Mouse (Mus musculus): ENCODE results near the gene Dusp12.

The Dusp12 gene

DNA sequence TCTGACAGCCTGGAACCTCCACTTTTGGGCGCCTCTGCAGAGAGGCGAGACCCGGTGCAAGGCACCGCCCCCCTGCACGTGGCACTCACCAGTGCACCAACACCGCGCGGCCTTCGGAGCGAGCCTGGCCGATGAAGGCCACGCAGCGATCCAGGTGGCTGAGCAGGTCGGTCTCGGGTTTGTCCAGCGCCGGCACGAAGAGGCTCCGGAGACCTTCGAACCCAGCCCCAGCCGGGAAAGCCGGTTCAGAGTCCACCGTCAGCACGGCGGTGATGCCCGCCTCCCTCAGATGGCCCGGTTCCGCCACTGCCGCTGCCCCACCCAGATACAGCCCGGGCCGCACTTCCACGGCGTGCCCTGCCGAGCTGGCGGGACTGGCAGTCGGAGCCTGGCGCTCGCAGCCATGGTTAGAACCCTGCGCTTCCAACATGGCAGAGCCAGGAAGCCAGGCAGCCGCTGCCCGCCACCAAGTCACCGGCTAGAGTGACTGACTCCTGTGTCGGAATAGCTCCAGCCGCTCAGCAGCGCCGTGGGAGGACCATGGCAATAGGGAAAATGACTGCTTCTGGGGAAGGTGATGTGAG is at the start of gene Dusp12, which contains the start of gene Gm26620:
Gene Dusp12 (minus strand): TSS at position 563 of the 584 bp plus-strand sequence.
Gene Gm26620 (plus strand): TSS at position 88 of the 584 bp plus-strand sequence.
- peak; percentile 87 for DNase-seq

DNA sequence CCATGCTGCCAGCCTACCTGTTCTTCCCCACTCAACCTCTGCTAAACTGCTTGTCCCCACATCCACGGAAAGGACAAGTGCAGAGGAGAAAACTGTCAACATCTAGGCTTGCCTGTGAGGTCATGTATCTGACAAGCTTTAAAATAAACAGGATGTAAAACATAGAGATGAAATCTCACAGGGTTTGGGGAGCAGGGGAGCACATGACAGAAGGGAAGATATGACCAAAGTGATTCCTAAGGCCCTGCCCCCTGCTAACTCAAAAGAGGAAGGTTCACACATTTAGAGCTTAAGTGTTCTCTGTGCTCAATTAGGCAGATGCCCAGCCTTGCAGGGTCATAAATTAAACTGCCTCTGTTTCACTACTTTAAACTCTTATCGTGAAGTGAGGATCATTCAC is 49.0 kb upstream of the Dusp12 start:
- DNase-seq, result no peak

DNA sequence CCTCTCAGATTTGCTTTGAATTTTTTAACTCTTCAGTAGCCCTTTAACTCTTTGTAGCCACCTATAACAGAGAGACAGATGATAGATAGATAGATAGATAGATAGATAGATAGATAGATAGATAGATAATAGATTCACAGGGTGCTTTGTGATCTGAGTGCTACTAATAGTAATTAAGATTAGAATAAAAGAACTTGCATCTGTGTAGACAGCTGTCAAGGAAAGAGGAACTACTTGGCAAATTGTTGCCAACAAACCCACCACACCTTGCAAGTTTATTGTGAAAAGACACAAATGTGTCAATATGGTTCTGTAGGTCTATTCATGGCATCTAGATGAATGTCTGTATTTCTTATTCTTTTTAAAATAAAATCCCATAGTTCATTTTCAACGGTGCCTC is 48.6 kb upstream of the Dusp12 start:
- DNase-seq, result no peak

DNA sequence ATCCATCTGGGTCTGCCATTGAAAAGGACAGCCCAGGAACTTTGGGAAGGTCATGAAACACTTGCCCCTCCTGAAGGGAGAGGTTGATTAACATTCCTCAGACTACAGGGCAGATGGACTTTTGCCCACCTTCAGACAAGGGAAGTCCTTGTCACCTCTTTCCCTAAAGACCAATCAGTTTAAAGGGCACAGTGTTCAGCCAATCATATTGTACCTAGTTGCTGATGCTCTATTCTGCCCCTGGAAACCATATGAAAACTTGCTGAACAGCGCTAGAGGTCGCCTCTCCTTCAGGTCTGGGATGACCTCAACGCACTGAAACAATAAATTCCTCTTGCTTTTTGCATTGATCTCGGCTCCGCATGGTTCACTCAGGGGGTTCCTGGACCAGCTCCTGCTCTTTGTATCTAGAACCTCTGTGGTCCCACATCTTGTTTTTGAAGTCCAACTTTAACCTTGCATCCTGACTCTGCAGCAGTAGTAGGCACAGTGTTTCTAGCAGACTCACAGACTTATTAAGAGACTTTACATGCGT is 48.1 kb upstream of the Dusp12 start:
- DNase-seq, result no peak

DNA sequence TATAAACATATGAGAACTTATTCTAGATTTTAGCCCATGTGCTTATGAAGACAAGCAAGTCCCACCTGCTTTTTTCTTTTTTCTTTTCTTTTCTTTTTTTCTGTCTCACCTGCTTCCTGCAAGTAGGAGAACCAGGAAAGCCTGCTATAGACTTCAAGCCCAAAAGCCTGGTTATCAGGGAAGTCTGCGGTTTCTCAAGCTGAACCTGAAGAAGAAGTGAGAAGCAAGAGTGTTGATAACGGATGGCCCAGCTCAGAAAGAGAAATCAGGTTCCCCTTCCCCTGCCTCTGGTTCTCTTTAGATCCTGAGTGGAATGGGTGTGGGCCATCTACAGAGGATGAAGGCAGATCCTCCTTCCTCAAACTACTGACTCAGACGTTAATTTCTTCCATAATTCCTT is 46.7 kb upstream of the Dusp12 start:
- no peak for DNase-seq

DNA sequence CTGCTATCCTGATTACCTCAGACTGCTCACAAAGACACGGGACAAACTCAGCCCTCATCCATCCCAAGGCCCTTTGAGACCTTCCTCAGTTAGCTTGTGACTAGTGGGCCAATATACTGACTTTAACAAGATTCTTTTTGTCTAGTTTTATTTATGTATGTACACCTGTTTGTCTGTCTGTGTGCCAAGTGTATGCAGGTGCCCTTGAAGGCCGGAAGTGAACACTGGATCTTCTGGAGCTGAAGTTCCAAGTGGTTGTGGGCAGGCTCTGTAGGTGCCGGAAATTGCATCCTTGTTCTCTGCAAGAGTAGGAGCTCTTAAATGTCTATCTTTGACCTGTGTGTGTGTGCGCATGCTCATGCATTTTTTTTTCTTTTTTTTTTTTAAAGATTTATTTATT is 43.9 kb upstream of the Dusp12 start:
- DNase-seq, result no peak

DNA sequence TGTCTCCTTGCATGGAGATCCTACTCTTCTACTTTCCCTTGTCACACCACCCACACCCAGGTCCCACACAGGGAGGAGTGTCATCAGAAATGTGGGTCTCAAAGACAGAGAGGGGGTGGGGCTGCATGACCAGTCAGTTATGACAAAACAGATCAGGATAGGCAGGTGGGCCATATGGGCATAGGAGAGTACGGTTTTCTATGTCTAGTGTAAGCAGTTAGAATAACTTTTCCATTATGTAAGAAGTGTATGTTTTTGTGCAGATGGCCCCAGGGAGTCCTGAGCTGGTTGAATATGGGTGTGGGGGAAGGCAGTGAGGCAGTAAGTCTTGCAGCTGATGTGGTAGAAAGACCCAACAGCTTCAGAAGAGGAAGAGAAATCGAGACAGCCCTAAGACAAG is 43.1 kb upstream of the Dusp12 start:
- no peak for DNase-seq

DNA sequence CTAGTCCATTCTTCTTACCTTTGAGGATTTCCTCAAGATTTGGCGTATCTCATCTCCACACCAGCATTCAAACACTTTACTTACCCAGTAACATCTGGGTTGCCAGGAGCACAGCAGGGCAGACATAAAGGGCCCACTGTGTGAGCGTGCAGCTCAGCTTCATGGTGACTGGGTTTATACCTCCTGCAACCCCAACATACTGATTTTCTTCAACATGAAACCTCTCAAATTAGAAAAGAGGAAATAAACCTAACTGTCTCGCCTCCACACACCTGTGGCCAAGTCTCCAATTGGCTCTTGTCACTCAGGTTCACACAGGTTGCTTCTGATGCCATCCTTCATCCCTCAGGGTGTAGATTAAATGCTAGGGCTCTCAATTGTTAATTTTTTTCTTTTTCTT is 42.0 kb upstream of the Dusp12 start, which contains the start of gene Fcrla:
Gene Fcrla (minus strand): TSS at position 206 of the 400 bp plus-strand sequence.
- no peak for DNase-seq

DNA sequence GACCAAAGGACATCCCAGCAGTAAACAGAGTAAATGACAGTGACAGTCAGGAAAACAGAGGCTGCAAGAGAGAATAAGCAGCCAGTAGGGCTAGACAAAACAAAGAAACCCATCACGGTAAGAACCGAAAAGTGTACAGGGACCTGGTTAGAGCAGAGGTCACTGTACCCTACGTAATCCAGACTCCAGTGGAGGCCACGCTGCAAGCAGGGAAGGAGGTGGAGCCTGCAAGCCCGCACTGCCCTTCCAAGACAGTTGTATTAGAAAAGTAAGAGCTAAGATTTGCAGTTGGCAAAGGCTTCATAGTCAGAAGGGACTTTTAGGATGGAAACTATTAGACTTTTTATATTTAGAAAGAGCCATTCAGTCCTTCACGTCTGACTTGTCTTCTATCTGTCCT is 41.6 kb upstream of the Dusp12 start:
- DNase-seq, result no peak

DNA sequence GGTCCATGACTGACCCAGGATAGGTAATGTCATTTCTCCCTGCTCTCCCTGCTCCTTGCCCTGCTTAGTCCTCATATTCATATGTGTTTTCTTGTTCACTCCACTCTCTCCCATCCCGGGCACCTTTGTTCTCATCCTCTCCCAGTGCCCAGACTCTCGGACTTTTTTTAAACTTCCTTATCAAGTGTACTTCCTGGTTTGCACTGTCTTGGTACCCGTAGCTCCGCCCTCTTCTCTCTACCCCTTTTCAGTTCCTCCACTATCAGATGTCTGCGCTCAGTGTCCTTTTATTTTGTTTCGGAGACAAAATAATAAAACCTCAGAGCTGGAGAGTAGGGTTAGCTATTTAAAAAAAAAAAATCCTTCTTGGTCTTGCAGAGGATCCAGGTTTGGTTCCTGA is 39.1 kb upstream of the Dusp12 start:
- DNase-seq, result peak; percentile 45

DNA sequence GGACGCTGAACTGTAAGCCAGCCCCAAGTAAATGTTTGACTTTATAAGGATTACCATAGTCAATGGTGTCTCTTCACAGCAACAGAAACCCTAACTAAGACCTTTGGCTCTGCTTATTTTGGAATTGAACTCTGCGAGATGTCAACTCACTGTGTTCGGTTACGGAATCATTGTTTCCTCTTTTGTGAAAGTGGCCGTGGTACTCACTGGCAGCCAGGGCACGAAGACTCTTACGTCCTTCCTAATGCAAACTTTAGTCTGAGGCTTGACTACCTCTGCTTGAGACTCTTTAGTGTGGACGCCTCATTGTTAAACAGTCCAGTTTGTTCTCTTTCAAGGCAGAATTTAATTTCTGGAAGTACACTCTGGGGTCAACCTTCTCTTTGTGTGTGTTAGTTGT is 34.0 kb upstream of the Dusp12 start:
- DNase-seq, result no peak

DNA sequence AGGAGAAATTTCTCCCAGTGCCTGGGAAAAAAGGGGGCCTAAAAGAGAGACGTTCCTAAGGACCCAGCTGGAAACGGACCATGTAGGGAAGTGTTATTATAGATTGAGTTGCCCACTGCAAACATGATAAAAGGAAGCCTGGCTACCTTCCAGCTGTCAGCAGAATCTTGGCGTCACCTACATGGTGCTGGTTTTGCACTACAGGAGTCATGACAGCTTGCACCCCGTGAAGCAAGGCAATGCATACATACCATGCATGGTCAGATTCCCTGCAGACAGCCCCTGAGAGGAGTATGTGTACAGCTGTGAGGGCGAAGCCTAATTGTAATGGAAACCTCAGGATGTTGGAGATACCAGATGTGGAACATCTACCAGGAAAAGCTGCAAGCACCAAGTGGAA is 30.3 kb upstream of the Dusp12 start:
- DNase-seq, result no peak

DNA sequence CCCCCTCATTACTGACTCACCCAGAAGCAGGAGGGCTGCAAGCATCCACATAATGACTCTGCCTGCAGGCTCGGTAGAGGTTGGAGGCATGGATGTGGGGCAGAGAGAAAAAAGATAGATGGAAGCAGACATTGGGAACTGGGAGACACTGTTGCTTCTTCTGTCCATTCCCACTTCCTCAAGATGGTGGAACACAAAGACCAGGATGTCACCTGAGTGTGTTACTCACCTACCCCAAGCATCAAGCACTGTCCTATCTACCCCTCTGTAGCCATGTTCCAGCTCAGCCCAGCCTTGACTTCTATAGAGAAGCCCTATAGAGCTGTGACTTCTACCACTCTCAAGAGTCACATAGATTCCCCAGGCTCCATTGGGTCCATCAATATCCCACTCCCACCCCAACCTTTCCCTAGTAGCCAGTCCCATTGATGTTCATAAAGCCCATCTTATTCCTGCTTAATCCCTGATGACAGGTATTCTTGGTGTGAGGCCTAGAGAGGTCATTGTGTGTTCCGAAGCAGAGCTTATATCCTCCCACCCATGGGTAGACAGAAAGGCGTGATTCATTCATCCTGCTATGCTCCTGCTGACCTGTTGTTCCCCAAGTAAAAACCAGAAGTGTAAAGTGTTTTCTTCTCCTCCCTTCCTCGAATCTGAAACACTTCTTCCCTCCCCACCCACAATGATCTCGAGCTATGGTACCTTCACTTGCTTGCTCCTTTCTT is 27.7 kb upstream of the Dusp12 start, which contains the start of gene Fcrlb:
Gene Fcrlb (minus strand): TSS at position 51 of the 725 bp plus-strand sequence.
- no peak for DNase-seq

DNA sequence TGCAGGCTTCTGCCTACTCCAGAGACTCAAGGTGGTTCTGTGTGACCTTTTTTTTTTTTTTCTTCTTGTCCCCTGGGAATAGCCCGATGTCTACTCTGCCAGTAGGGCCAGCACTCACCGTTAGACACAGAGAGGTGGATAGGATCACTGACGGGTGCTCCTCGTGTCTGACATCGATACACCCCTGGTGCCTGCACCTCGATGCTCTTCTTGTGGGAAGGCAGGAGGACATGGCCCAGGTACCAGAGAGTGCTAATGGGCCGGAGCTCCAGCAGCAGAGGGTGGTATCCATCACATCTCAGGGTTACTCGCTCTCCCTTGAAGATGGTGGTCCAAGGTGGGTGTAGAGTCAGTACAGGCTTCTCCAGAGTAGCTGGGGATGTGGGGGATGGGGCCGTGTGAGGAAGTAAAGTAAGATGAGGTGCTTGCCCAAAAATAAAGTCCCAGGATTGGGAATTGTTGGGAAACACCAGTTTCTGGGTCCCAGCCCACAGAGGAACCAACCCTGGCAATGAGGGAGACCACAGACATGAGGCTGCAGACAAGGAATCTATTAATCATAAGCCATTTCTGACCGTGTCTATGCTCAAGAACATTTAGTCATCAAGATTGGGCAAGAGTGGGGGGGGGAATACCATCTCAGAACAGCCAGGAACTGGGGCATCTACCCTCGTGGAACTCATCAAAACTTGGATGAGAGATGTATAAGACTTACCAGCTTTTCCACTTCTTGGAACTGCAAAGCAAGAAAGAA is 26.7 kb upstream of the Dusp12 start:
- DNase-seq, result no peak

DNA sequence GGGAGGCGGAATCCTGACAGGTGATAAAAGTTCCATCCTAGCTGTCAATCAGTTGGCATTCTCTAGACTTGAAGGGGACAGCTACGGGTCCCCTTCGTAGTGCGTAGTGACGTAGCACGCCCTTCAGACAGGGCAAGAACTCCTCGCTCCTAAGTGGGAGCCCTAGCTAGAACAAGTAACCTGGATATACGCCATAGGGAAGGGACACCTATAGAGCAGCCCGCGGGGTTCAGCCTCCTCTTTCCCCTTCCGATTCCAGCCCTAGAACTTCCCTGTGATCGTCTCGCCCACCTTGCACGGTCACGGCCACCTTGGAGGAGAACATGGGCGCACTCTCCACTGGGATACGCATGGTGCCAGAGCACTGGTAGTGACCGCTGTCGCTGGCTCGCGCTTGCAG is 23.0 kb upstream of the Dusp12 start:
- no peak for DNase-seq

DNA sequence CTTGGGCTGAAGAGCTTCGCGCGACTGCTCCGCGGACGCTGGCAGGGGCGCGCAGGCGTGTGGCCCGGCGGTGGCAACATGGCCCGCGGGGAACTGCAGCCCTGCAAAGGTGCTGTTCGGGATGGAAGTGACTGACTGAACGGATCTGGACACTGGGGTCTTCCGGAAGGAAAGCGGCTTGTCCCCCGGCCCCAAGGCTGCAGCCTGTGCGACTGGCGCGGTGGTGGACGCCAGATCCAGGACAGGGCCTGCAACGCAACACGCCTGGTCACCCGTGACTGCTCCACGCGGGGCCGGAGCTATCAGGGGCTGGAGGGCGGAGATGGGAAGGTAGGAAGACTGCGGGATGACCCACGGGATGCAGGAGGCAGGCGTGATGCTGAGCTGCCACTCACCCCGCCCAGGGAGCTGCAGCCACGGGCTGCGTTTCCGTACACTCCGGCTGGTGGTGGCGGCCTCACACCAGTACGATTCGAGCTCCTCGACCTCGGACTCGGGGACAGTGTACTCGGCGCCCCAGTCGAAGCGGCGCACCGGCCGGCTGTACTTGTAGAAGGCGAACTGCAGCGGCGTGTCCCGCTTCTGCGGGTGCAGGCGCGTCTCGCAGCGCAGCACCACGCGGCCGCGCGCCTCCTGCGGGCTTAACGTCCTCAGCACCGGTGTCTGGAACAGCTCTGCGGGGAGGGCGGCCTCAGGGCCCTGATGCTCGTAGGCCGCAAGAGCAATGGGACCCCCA is 22.3 kb upstream of the Dusp12 start:
- peak; percentile 35 for DNase-seq

DNA sequence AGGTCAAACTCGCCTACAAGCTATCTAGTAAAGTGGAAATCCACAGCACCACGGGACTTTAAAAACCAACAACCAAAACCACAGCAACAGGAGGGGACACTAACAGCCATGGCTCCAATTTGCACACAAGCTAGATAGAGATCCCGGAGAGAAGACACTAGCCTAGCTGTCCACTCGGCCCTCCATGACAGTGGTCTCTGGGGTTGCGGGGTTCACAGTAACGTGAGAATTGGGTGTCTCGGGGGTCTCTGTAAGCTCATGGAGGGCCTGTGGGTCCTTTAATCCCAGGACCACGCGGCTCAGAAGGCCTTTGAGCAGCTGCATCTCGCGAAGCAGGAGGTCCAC is 21.7 kb upstream of the Dusp12 start:
- DNase-seq, result no peak

DNA sequence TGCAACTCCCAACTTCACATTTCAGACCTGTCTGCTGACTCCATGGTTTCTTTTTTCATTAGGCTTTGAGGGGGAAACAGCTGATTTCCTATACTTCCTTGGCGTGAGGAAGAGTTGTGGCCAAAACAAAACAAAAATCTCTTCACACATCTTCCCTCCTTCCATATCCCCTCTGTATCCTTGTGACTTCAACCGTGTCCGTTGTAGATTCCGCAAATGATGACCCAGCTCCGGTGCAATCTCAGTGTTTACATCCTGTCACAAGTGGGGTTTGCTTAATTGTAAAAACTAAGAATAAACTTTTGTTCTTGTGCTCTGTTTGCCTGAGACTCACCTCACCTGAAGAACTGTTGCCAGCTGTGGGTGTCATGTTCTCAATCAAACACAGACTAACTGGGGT is 18.1 kb upstream of the Dusp12 start:
- DNase-seq, result no peak

DNA sequence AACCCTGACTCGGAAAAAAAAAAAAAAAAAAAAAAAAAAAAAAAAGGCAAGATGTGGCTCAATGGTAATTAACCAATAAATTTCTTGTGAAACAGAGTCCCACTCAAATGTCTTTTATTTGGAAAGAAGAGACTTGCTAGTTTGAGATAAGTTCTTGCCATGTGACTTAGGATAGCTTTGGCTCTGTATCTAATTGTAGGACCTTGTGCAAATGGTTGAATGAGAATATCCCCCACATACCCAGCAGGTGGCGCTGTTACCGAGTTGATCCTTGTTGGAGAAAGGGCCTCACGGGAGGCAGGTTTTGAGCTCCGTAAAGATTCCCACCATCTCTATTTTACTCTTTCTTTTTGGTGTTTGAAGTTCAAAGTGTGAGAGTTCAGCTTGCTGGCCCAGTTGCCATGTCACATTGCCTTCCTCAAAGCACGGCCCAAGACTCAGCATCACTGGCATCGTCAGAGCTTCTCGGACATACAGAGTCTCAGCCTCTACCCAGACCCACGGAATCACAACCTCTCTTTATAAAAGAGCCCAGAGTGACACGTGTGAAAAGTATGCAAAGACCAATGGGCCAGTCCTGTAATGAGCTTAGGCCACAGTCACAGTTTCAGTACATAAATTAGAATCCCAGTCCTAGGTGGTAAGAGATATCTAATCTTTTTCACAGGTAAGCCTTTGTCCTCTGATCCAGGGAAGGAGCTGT is 16.3 kb upstream of the Dusp12 start:
- DNase-seq, result peak; percentile 85

DNA sequence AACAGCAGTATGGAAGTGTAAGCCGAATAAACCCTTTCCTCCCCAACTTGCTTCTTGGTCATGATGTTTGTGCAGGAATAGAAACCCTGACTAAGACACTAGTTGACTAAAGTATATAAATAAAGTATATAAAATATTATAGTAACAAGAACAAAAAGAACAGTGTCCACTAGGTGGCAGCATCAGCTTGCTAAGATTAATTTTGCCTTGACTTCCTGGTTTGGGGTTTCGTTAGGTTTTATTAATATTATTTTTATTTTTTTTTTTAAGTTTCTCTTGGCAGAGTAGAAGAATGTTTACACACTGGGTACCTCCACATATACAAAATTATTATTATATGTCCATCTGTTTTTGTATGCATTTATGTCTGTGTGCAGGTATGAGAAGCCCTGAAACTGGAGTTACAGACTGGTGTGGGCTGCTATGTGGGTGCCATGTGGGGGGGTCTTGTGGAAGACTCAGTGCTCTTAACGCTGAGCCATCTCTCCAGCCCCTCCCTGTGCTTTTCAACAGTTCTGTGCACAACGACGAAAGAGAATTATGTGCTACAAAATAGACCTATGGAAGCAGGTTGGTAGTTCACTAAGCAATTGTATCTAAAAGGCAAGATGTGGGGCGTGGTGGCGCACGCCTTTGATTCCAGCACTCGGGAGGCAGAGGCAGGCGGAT is 15.6 kb upstream of the Dusp12 start:
- DNase-seq, result peak; percentile 32

DNA sequence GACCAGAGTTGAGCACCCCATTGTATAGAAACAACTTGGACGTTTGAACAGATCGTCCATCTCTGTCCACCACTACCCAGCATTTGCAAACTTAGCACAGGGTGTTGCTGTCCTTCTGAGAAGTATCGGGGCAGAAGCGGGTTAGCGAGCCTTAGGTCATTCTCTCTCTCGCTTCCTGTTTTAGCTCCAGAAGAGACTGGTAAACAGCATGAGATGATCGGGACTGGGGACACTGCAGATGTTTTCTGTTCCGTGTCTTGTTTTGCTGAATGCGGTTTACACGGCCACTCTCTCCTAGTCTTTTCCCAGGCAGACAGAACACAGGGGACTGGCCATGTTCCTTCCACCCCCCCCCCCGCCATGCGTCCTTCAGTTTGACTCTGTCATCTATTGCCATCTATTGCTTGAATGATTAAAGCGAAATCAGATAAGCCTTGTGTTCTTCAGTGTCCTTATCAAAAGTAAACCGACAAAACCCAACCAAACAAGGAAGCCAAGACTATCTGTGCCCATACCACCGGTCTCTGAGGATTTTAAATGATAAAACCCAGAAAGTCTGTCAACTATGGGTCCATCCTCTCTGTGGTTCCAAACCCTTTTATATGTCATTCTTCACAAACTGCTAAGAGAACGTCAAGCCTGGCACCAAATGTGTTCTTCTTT is 13.2 kb upstream of the Dusp12 start:
- DNase-seq, result no peak

Data from liver (tissue).